Mouse (Mus musculus): ENCODE measurements around the gene Rasgef1b.
"Not testable (repeated sequence)": the region's sequence is repeated elsewhere in the genome, so short reads cannot be mapped to it uniquely, and the experiment has no call there.

Gene Rasgef1b

DNA sequence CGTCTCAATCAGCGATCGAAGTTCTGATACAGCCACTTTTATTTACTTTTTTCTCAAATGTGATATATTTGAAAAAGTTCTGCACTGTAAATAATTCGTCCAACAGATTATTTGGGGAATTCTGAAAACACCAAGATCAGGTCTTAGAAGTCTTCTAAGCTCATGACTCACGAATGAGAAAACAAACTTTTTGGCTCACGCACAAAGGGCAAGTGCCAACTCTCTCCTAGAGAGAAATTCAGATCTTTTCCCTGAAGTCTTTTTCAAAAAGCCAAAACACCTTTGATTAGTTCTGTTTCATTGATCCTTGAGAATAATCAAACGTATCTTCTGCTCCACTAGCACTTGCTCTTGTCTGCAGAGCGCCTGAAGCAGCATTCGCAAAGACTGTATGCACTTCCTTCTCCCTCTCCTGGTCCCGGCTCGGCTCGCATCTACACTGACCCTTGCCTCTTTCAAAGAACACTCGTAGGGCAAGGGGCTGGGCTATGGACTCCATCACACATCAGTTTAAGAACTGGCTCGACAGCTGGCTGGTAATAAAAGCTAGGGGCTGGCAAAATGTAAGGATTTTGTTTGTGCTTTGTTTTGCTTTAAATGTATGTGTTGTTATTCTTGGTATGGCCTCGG is 504.9 kb downstream of the Rasgef1b start:
- in situ Hi-C loops (cut with MboI, MseI) = no loop called here

DNA sequence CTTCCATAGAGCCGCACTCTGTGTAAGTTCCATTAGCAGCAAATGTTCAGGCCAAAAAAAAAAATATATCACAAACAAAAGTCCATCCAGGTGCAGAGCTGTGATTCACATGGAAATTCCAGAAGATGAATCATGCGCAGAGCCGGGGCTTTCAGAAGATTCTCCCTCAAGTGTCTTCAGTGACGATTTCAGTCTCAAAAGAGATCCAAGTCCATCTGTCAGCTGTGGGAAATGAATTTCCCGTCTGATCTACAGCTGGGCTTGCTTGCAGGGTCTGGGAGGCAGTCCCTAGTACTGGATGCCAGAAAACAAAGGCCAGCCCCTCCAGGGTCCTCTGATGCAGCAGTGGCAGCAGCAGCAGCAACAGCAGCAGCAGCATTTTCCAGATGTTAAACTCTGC is 510.5 kb downstream of the Rasgef1b start:
- in situ Hi-C loops (cut with MboI, MseI) = no loop called here

DNA sequence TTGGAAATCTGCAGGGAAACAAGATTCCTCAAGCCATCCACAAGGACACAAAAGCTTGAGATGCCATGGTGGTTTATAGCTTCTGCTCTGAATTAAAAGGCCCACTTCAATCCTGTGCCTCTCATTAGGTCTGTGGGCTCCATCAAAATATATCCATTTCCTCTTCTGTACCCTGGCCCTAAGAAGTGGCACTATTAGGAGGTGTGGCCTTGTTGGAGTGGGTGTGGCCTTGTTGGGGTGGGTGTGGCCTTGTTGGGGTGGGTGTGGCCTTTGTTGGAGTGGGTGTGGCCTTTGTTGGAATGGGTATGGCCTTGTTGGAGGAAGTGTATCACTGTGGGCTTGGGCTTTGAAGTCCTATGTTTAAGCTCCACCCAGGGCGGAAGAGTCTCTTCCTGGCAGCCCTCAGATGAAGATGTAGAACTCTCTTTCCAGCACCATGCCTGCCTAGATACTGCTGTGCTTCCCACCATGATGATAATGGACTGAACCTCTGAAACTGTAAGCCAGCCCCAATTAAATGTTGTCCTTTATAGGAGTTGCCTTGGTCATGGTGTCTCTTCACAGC is 512.2 kb downstream of the Rasgef1b start:
- in situ Hi-C loops (cut with MboI, MseI) = not testable (repeated sequence)

DNA sequence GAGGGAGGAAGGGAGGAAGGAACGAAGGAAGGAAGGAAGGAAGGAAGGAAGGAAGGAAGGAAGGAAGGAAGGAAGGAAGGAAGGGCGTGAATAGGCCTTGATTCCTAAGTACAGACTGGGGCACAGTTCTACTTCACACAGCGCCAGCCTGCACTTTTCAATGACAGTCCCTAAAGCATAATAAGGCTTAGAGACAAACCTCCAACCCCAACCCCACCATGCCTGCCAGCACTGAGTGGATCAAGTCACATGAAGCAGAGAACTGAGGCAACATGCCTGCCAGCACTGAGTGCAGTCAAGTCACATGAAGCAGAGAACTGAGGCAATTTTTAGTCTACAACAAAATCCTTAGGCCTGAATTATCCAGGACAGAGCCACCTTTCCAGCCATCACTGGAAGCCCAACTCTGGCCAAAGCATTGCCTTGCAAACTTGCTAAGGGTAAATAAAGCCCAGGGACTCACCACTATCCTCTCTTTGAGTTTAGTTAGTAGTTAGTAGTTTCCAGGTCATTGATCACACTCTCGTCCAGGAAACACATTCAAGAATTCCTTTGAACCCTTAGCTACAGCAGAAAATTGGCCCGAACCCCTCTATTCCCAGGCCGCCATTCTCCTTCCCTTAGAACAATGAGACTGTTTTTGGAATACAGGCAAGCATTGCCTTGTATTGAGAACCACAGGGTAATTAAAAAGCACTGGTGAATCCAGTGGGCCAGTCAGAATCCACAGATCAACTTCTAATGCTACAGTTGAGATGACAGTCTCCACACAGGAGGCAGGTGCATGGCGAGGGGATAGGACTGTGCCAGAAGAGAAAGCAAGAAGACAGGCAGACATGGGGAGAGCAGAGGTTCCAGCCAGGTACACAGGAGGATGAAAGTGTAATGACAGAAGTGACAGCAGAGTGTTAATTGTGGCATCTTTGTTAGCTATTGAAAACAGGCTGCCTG is 513.4 kb downstream of the Rasgef1b start:
- in situ Hi-C loops (cut with MboI, MseI) = no loop called here

DNA sequence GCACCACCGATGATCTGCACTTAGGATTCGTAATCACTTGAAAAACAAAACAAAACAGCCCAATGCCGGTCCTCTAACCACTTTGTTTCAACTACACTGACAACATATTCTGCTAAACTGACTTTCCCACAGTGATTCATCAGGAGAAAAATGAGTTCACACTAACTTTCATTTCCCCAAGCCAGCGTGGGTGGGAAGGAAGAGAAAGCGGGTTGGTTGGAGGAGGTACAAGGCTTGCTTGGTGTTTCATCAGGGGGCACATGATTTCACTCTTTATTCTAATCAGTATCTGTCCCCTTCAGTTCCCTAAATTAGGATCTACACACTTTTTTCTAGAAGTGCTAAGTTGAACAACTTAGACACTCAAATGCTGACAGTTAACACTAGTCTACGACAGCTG is 514.5 kb downstream of the Rasgef1b start:
- in situ Hi-C loops (cut with MboI, MseI) = no loop called here

DNA sequence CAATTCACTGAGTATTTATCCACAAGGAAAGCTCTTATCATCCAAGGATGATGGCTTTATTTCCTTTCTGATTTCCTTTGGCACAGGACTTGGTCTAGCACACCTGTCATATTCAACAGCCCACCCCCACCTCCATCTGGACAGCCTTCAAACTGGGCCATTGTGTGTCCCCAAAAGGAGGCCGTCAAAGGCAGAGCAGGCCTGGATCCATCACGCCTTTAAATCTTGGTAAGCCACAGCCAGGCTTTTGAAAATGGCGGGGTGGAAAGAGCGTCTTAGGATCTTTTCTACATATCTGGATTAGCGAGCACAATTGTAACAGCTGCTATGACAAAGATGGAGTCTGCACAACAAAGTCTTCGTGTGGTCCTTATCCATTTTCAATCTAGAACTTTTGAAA is 515.7 kb downstream of the Rasgef1b start:
- in situ Hi-C loops (cut with MboI, MseI) = no loop called here

DNA sequence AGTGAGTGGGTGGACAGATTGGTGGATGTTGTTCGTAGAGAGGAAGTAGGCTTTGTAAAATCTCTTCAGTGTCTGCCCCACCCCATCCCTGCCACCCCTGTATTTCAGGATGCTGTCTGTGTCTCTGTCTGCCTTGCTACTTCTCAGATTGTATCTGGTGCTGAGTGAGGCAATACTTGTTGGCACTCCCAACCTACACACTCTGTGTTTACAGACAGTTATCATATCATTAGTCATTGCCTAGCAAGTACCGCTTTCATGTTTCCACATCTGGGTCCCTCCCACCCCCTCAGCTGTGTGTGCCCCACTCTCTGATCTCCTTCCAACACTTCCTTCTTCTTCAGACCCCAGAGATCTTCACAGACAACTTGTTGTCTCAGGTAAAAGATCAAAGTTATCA is 525.4 kb downstream of the Rasgef1b start:
- in situ Hi-C loops (cut with MboI, MseI) = no loop called here

DNA sequence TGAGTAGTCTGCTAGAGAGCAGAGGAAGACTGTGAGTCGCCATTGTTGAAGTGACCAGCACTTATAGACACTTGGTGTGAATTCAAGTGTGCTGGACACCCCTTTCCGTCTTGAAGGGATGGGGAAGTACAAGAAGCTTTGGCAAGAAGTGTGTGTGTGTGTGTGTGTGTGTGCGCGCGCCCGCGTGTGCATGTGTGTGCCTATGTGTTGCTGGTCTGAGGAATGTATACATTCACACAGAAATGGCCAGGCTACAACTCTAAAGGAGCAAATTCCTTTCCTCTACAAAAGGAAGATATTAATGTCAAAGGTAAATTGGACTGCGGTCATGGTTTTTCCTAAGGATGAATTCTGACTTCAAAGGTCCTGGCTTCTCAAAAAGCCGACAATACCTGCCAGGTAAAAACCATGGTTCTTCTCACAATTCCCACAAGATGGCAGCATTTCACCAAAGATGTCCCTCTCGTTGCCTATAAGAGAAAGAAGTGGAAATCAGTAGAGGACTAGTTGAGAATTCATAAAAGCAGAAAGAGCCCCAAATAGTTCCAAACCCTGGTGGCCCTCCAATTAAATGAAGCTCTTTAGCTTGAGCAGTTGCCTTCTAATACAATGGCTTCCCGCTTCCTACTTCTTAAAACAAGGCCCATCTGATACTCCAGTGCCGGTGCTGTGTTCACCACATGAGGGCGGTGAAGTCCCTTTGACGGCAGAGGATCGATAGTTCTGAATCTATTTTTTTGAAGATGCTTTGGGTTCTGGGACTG is 526.6 kb downstream of the Rasgef1b start:
- in situ Hi-C loops (cut with MboI, MseI) = no loop called here

DNA sequence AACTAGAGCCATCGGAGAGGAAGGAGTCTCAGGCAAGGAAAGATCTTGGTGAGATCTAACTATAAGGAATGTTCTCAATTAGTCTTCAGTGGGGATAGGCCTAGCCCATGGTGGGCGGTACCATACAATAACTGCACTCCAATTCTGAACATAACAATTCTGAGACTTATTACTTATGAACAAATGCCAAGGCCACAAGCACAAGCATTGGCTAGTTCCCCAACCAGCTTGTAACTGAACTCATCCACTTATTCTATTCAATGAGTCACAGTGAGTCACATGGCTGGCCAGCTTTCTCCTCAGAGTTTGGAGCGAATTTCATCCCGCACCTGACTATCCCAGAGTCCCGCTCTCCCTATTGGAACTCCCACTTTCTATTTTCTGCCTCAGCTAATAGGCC is 533.4 kb downstream of the Rasgef1b start:
- in situ Hi-C loops (cut with MboI, MseI) = loop anchor here (25.0 kb wide), 1 partner anchor 1042 kb away; no protein-coding TSS in a partner anchor

DNA sequence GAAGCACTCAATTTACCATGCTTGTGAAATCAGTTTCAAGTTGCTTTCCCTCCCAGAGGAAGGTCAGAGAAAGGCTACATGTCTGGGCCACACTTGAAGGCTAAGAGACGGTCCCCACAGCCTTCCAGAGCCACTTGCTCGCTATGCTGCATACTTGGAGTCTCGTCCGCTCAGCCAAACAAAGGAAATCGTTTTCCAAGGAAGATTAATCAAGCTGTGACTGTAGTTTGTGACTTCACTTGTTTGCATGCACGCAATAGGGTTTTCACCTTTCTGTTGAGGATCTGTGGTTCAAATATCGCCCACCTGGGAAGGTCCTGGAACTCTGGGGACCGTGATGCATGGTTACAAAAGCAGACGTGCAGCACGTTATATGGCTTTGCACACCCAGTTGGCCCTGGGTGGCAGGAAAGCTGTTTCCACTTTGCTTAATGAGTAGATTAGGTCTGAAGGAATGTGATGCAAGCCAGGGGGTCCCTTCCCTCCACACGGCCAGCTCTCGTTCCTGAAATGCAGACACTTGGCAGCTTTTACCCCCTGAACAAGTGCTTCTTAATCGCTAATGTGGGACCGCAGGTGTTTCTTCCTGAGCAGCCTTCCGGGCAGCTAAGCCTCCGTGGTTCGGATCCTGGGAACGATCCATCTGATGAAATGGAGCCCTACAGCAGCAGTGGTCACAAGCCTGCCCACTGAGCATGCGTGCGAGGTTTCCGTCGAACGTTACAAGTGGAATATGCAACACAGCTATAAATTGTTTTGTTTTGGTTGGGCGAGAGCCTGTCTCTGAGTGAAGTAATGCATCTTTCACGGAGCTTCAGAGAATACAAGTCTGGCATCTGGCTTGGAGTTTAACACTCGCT is 537.7 kb downstream of the Rasgef1b start:
- in situ Hi-C loops (cut with MboI, MseI) = loop anchor here (25.0 kb wide), 1 partner anchor 1046 kb away; no protein-coding TSS in a partner anchor

DNA sequence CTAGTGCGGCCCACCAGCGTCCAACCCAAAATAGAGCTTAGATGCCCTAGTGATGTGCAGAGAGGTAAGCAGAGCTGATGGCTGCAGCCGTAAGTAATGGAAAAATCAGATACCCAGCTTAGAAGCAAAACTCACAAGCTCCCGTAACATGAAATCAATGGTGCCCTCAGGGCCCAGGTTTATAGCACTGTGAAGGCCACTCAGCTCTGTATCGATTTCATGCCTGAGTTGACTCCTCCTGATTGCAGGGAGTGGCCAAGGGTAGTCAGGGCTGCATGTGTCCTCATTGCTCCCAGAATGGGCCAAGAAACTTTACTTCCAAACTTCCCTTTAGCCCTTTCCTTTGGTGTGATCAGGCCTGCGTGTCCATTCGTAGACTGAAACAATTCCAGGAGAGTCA is 545.2 kb downstream of the Rasgef1b start:
- in situ Hi-C loops (cut with MboI, MseI) = loop anchor here (25.0 kb wide), 1 partner anchor 1054 kb away; no protein-coding TSS in a partner anchor

DNA sequence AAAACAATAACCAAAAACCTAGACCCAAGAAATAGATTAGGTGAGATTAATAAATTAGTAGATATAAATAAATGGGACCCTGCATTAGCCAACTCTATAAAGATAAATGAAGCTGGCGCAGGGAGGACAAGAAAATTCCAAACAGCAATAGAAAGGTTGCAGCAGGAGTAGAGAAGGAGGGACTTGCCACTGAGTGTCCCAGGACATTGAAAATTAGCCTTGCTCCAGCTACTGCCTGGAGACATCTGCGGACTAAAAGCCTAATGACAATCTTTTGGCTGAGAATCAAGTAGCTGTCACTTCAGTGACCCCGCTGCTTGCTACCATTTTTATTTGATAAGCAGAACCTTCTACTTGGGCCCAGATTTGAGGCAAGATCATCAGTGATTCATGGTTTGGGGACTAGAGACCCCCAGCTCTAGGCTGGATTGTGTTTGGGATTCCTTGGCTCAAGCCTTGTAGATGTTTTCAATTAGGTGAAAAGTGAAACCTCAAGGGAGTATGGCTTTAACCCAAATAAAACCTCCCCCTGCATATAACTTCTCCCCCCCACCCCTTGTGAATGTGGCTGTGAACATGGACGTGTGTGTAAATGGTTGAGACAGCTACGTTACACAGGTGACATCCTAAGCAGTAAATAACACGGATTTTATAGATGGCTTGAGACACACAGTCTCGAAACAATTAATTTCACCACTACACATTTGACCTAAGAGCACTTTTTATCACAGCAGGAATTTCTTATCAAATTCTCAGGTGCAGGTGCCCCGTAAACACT is 554.1 kb downstream of the Rasgef1b start:
- in situ Hi-C loops (cut with MboI, MseI) = loop anchor here (25.0 kb wide), 1 partner anchor 1063 kb away; no protein-coding TSS in a partner anchor

DNA sequence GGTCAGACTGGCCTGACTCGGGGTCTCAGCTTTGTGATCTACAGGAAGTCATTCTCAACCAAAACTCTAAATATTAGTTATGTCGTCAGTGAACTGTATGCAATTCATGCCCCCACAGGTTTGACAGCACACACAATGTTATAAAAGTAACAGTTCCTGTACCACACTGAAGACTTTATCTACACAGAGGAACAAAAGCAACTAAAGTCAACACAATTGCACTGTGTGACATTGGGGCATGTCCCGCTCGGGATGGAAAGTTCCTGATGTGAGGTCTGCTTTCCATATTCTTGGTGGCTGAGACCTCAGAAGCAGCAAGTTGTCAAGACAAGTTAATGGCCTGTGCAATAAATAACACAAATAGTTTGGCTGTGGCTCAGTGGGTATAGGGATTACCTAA is 559.0 kb downstream of the Rasgef1b start:
- in situ Hi-C loops (cut with MboI, MseI) = no loop called here

DNA sequence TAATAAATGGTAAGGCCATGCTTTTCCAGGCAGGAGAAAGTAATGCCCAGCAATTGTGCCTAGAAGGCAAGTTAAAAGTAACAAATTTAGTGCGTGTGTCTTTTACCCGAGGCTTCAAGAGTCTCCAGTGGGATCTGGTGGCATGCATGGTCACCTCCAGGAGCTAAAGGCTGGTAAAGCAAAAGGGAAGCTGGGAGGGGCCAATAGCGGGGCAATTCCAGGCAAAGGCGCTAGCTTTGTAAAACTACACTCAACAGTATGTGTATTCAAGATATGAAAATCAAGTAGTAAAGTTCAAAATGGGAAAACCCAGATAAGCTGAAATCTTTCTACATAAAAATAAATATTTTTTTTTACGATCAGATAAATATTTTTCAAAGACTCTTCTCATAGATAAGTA is 561.1 kb downstream of the Rasgef1b start:
- in situ Hi-C loops (cut with MboI, MseI) = no loop called here

All from T-helper 2 cell (primary cell).